ENCODE assay signal across 9 mouse cellular contexts in the genomic region with DNA sequence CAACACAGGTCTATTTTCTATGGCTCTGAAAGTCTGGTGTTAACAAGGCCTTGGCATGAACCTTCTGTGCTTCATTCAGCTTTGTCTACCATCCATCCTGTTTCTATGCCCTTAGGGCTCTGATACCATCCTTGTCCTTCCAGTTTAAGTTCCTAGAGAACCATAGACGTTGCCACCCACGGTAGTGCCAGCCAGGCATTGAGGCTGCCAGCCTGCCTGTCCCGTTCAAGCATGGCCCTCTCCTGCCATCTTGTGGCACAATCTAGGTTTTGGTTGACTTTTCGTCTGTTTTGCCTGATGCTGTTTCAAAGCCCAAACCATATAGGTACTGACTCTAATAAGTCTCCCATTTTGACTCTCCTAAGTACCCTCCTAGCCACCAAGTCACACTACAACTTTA. TPM values are rescaled to one million over a fixed set of nuclear protein-coding genes. Genes with fewer than 3 reads are reported as not detected.
A peak's percentile ranks its signal among the peaks of the same experiment; 100 is the strongest.
DNase-seq lines count a peak whose midpoint lies in the region; ATAC-seq lines count a peak whose summit lies in the region.
"Had no signal": no experiment of that assay in that cellular context is flagged by ENCODE, and none has a peak within 500 bp of the region (broad histone marks: within the 10 kb centered on the region; RNA-seq: fewer than 3 reads in every experiment).

No protein-coding gene starts in this region.

- H3K4me3 ChIP-seq in forebrain, embryonic 12.5 days (replicated peaks): no peak overlapping the region
- H3K4me3 ChIP-seq: liver, embryonic 13.5 days had no signal

- ATAC-seq in forebrain, embryonic 12.5 days (ENCODE audit: low FRiP score): peak; percentile 57; the same call in 1 of the 2 replicates

- H3K27ac ChIP-seq in forebrain, embryonic 12.5 days: no peak overlapping the region
- H3K27ac ChIP-seq: liver, embryonic 13.5 days had no signal

- intact Hi-C loops in heart, postnatal 10 days (cut with DNase I): loop anchor here (1.0 to 10.0 kb wide), 2 partner anchors 198 to 813 kb away; no protein-coding TSS in a partner anchor

- H3K4me2 ChIP-seq in forebrain, embryonic 12.5 days: no peak overlapping the region
- H3K4me2 ChIP-seq: liver, embryonic 13.5 days had no signal

- H3K9ac ChIP-seq in forebrain, embryonic 12.5 days: no peak overlapping the region
- H3K9ac ChIP-seq: liver, embryonic 13.5 days had no signal

- peaks cover 18% of the 10 kb centered on the region for H3K4me1 ChIP-seq in forebrain, embryonic 12.5 days
- H3K4me1 ChIP-seq: liver, embryonic 13.5 days had no signal

- WGBS in forebrain, embryonic 12.5 days: 8% methylated on average over 4 of the region's 4 CpGs

- no peaks in the 10 kb centered on the region for H3K36me3 ChIP-seq in forebrain, embryonic 12.5 days (replicated peaks)
- H3K36me3 ChIP-seq: liver, embryonic 13.5 days had no signal

- peak; percentile 46 for DNase-seq in ES-CJ7 (ENCODE audit: low read depth, low spot score)
- peak; percentile 86 for DNase-seq in brain, adult 2 months (ENCODE audit: low read depth, low spot score)
- DNase-seq in heart, postnatal 10 days: peak; percentile 83 to 87
- peak; percentile 64 to 81 for DNase-seq in kidney, postnatal 25 days
- DNase-seq in lung, postnatal 14 days: peak; percentile 84
- peak; percentile 83 for DNase-seq in retina, postnatal 1 day
- DNase-seq in c-Kit-positive CD71-positive TER-119-positive erythroid progenitor cells, embryonic 14.5 days (ENCODE audit: low spot score): no peak
- DNase-seq: liver, embryonic 13.5 days had no signal

- H3K27me3 ChIP-seq in forebrain, embryonic 12.5 days: peaks cover 9% of the 10 kb centered on the region; the same call in 1 of the 2 replicates
- H3K27me3 ChIP-seq: liver, embryonic 13.5 days had no signal

- H3K9me3 ChIP-seq in forebrain, embryonic 12.5 days: no peaks in the 10 kb centered on the region
- H3K9me3 ChIP-seq: liver, embryonic 13.5 days had no signal

RNA-seq across cellular contexts. Expression of a gene that starts 8.7 kb away (rescaled TPM):
- polyA plus RNA-seq in forebrain, embryonic 12.5 days (2016; fragmentation: Nextera tagmentation; extraction: Ambion mirVana): not detected in 2 replicates
- total RNA-seq in heart, postnatal 10 days (2021): under 1 TPM in 1 of 2 experiments, not detected in 1; 0.79 TPM
